Mouse (Mus musculus) forebrain, embryonic 13.5 days (tissue): ENCODE data around the gene Fbxl2. TPM values are rescaled to one million over a fixed set of nuclear protein-coding genes. Genes with fewer than 3 reads are reported as not detected.

Experiments used
- ATAC-seq: fragments of 200-750 bp; cut with Nextera tagmentation; 2 replicates; pipeline ENCODE4 v1.8.0; 2017
- H3K27ac ChIP-seq: fragments of 300-500 bp; sonication (generic); 2 replicates; pipeline ENCODE4 v1.5.1; 2015; ENCODE audit warnings: inconsistent platforms, mild to moderate bottlenecking, moderate library complexity
- H3K27me3 ChIP-seq: fragments of 300-500 bp; sonication (generic); 2 replicates; pipeline ENCODE4 v1.6.1; 2015; ENCODE audit warnings: mild to moderate bottlenecking, inconsistent platforms
- H3K36me3 ChIP-seq: fragments of 300-500 bp; sonication (generic); 2 replicates; pipeline ENCODE4 v1.6.1; 2015; ENCODE audit warnings: mild to moderate bottlenecking, inconsistent platforms; ENCODE audit not compliant: poor library complexity, severe bottlenecking
- H3K4me1 ChIP-seq: fragments of 300-500 bp; sonication (generic); 2 replicates; pipeline ENCODE4 v1.6.1; 2015; ENCODE audit warnings: inconsistent platforms
- H3K4me2 ChIP-seq: fragments of 300-500 bp; sonication (generic); 2 replicates; pipeline ENCODE4 v1.6.1; 2015; ENCODE audit warnings: inconsistent platforms, mild to moderate bottlenecking, moderate library complexity
- H3K4me3 ChIP-seq: fragments of 300-500 bp; sonication (generic); 2 replicates; pipeline ENCODE4 v1.5.1; 2015; ENCODE audit warnings: mild to moderate bottlenecking, inconsistent platforms
- H3K9ac ChIP-seq: fragments of 300-500 bp; sonication (generic); 2 replicates; pipeline ENCODE4 v1.6.1; 2015; ENCODE audit warnings: mild to moderate bottlenecking, inconsistent platforms
- H3K9me3 ChIP-seq: fragments of 300-500 bp; sonication (generic); replicated peaks from 2 replicates; pipeline ENCODE4 v1.6.1; 2016; ENCODE audit warnings: inconsistent platforms
- WGBS: fragments of 180-500 bp; shearing (Covaris S2); methylation state at CpG from one replicate; pipeline ENCODE4 v1.1.7; 2015; 5-methylcytosine and 5-hydroxymethylcytosine counted together
- polyA plus RNA-seq: library from polyadenylated mRNA; unstranded; fragments of >200 nt; fragmentation: Nextera tagmentation; extraction: Ambion mirVana; gene quantifications from 2 replicates; pipeline ENCODE4 v1.2.1, GENCODE M21; 2015

Gene Fbxl2
- polyA plus RNA-seq, 1 experiment from 2014 or later, result 13.3 TPM

DNA sequence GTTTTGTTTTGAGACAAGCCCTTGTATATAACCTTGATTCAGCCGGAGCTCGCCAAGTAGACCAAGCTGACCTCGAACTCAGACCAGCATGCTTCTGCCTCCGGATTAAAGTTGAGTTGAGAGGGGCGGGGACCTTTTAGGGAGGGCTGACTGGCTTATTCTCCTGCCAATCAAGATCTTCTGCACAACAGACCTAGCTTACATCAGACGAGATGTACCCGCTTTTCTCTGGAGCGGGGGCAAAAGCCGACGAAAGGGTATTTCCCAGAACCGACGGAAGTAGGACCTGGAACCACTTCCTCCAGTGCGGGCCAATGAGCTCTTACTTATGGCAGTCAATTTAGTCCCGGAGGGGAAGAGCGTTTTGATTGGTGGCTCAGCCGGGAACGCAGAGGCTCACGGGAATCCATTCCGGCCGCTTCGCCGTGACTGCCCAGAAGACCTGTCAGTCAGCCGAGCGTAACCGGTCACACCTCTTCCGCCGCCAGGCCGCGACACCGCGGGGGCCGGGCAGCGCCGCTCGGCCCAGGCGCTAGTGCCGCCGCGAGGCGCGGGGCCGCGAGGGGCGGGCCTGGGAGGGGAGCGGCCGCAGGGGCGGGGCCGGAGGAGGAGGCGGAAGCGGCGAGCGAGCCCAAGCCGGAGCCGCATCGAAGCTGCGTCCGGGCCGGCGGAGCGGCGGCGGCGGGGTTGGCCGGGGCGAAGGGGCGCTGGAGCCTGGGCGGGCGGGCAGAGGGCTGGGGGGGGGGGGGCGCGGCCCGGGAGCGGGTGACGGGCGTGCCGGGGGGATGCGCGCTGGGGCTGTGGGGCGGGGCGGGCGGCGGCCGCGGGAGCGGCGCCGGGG, 115.2 kb downstream of the Fbxl2 start, which contains the start of gene Ubp1:
Gene Ubp1, plus strand, starts transcription at position 401 of the 841 bp plus-strand sequence.
- peak; percentile 97 for ATAC-seq
- Histone ChIP-seq H3K27ac (peak within 1 kb of the TSS; percentile 89), H3K4me1 (peaks cover 32% of the 10 kb centered on the region), H3K4me2 (peak within 1 kb of the TSS; percentile 96), H3K4me3 (peak within 1 kb of the TSS; percentile 97), H3K27me3 (no peaks in the 10 kb centered on the region), H3K9me3 (no peaks in the 10 kb centered on the region), H3K36me3 (peaks cover 3% of the 10 kb centered on the region; the same call in 1 of the 2 replicates), H3K9ac (peak within 1 kb of the TSS; percentile 96)
- under 1% methylated on average over 43 of the region's 86 CpGs for WGBS

DNA sequence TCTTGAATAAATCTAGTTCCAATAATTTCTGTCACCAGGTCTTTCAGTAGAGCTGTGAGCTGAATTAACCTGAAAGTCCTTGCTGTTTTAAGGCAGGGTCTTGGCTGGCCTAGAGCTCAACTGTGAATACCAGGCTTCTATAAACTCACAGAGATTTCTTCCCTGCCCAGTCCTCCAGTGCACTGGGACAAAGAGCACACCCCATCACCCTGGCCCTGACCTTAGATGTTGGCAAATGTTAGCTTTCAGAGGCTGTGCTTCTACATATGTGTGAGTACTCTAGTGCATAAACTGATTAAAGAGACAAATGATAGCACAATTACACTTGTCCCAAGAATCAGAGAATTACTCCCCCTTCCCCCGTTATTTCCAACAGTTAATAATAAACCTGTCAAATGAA, 116.3 kb downstream of the Fbxl2 start:
- Histone ChIP-seq H3K4me1 (peaks cover 24% of the 10 kb centered on the region), H3K27ac (no peak overlapping the region), H3K27me3 (no peaks in the 10 kb centered on the region), H3K4me3 (no peak overlapping the region), H3K4me2 (peak overlapping the region; percentile 63), H3K9ac (no peak overlapping the region), H3K9me3 (no peaks in the 10 kb centered on the region), H3K36me3 (peaks cover 3% of the 10 kb centered on the region; the same call in 1 of the 2 replicates)
- ATAC-seq, result no peak
- WGBS, result 65% methylated on average over 1 of the region's 1 CpGs

DNA sequence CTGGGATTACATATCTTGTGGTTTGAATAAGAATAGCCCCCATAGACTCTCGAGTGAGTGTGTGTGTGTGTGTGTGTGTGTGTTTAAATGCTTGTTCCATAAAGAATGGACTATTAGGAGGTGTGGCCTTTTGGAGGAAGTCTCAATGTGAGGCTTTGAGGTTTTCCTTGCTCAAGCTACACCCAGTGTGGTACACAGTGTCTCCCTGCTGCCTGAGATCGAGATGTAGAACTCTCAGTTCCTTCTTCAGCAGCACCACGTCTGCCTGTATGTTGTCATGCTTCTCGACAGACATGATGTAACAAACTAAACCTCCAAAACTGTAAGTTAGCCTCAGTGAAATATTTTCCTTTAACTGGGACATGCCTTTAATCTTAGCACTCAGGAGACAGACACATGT, 117.4 kb downstream of the Fbxl2 start:
- Histone ChIP-seq H3K4me3 (no peak overlapping the region), H3K9ac (no peak overlapping the region), H3K36me3 (peaks cover 5% of the 10 kb centered on the region; the same call in 1 of the 2 replicates), H3K9me3 (no peaks in the 10 kb centered on the region), H3K27ac (no peak overlapping the region), H3K4me1 (peaks cover 18% of the 10 kb centered on the region), H3K27me3 (no peaks in the 10 kb centered on the region), H3K4me2 (no peak overlapping the region)
- WGBS, result 91% methylated on average over 4 of the region's 4 CpGs
- no peak for ATAC-seq

DNA sequence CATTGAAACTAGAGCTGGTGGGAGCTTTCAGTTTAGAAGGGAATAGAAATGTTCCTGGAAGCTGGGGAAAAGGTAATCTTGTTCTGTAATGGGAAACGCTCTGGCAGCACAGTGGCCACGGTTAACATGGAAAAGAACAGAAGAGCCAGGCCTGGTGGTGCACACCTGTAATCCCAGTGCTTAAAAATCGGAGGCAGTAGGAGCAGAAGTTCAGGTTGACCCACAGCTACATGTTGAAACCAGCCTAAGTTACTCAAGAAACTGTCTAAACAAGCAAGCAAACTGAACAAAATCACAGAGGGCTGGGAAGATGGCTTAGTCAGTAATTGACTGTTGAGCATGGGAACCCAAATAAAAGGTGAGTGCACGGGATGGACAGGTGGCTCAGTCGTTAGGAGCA, 121.1 kb downstream of the Fbxl2 start:
- no peaks in the 10 kb centered on the region for H3K27me3 ChIP-seq
- no peak overlapping the region for H3K4me2 ChIP-seq
- peaks cover 30% of the 10 kb centered on the region for H3K36me3 ChIP-seq
- no peak overlapping the region for H3K27ac ChIP-seq
- no peaks in the 10 kb centered on the region for H3K9me3 ChIP-seq
- H3K4me3 ChIP-seq, result no peak overlapping the region
- H3K4me1 ChIP-seq, result no peaks in the 10 kb centered on the region
- no peak overlapping the region for H3K9ac ChIP-seq
- 90% methylated on average over 5 of the region's 5 CpGs for WGBS
- no peak for ATAC-seq

DNA sequence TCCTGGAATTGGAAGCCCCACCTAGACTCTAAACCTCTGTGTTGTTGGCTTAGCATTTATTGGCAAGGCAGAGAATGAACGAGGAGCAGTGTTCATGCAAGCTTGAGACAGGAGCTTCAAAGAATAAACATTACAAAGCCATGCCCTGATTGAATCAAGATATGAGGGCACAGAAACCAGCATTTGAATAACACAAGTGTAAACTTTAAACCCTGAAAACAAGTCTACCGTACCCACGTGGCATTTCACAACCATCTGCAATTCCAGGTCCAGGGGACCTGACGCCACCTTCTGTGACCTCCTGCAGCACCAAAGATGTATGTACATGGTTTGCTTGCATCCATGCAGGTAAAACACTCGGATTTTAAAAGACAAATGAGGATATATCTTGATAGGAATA, 123.3 kb downstream of the Fbxl2 start:
- no peak for ATAC-seq
- WGBS, result 93% methylated on average over 5 of the region's 5 CpGs
- Histone ChIP-seq H3K4me3 (no peak overlapping the region), H3K27me3 (no peaks in the 10 kb centered on the region), H3K4me2 (no peak overlapping the region), H3K27ac (no peak overlapping the region), H3K9me3 (no peaks in the 10 kb centered on the region), H3K4me1 (no peaks in the 10 kb centered on the region), H3K9ac (no peak overlapping the region), H3K36me3 (peaks cover 42% of the 10 kb centered on the region)

DNA sequence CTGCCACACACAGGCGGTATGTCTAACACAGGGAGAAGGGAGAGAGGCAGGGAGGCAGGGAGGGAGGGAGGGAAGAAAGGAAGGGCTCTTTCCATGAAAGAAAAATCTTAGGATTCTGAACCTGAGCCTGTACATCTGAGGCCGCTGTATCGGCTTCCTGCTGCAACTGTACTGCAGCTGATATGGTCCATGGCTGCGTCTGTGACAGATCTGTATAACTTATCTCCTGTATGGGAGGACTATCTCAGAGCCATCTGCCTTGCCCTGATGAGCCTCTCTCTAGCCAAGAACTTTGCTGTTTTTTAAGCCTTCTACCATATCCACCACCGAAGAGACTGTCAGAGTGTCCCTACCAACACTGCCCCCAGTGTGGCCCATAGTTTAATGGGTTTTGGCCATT, 130.2 kb downstream of the Fbxl2 start:
- no peak for ATAC-seq
- Histone ChIP-seq H3K9ac (no peak overlapping the region), H3K4me2 (no peak overlapping the region), H3K4me1 (no peaks in the 10 kb centered on the region), H3K4me3 (no peak overlapping the region), H3K27me3 (no peaks in the 10 kb centered on the region), H3K36me3 (peaks cover 73% of the 10 kb centered on the region), H3K9me3 (no peaks in the 10 kb centered on the region), H3K27ac (no peak overlapping the region)
- WGBS, result 95% methylated on average over 5 of the region's 5 CpGs

Other genes starting within 250 kb of the Fbxl2 start
- 33.9 and 35.0 TPM in 2 replicates for gene Ubp1, start 115.3 kb downstream of the Fbxl2 start, polyA plus RNA-seq
- 0.18 TPM in 1 of 2 replicates, not detected in the other for gene Susd5, start 10.9 kb upstream of the Fbxl2 start, polyA plus RNA-seq